Mouse (Mus musculus) CH12.LX (cell line): Measurements from ENCODE around the gene Zkscan1. TPM values are rescaled to one million over a fixed set of nuclear protein-coding genes. Genes with fewer than 3 reads are reported as not detected.

Experiments used
- DNase-seq: peaks from one replicate; pipeline ENCODE4 v3.0.0-alpha.2; 2013; ENCODE audit errors: extremely low read depth
- H3K27ac ChIP-seq: 2 replicates; pipeline ENCODE4 v1.5.1; 2012; ENCODE audit warnings: low read depth, mild to moderate bottlenecking, control low read depth, moderate library complexity; ENCODE audit not compliant: insufficient read depth
- H3K27me3 ChIP-seq: replicated peaks from 2 replicates; pipeline ENCODE3; 2012; ENCODE audit warnings: inconsistent platforms
- H3K36me3 ChIP-seq, 2 experiments: replicated peaks in 1 of 2; 2 replicates each; pipeline versions ENCODE3 to v1.6.1; 2012; ENCODE audit warnings: inconsistent platforms in 1 of 2, low read length in 1 of 2, mild to moderate bottlenecking in 1 of 2, mixed read lengths in 1 of 2, moderate library complexity in 1 of 2; ENCODE audit not compliant: control insufficient read depth in 1 of 2, insufficient read depth in 1 of 2
- H3K4me1 ChIP-seq, 2 experiments: 2 replicates each; pipeline ENCODE4 v1.6.1; 2012; ENCODE audit warnings: inconsistent platforms in 1 of 2, moderate library complexity in 1 of 2; ENCODE audit not compliant: insufficient read depth in 2 of 2, control insufficient read depth in 1 of 2
- H3K4me2 ChIP-seq: 2 replicates; pipeline ENCODE4 v1.6.1; 2012; ENCODE audit warnings: low read depth, mild to moderate bottlenecking, control low read depth; ENCODE audit not compliant: poor library complexity, insufficient read depth, severe bottlenecking
- H3K4me3 ChIP-seq, 3 experiments: fragments of 150-350 bp in 1 of 3; sonication (generic) in 1 of 3; replicated peaks in 1 of 3; 2 replicates each; pipeline versions ENCODE3 to v1.5.1; 2011 to 2012; ENCODE audit warnings: low read depth in 2 of 3, low read length in 2 of 3, mild to moderate bottlenecking in 2 of 3, moderate library complexity in 2 of 3, control low read depth in 1 of 3, improper control_type of control experiment in 1 of 3, inconsistent platforms in 1 of 3, mixed read lengths in 1 of 3; ENCODE audit not compliant: poor library complexity in 1 of 3
- H3K79me2 ChIP-seq: replicated peaks from 2 replicates; pipeline ENCODE4 v1.6.1; 2012; ENCODE audit warnings: mild to moderate bottlenecking, moderate library complexity; ENCODE audit not compliant: control insufficient read depth, poor library complexity, insufficient read depth, severe bottlenecking; ENCODE audit errors: extremely low read depth
- H3K9ac ChIP-seq: 2 replicates; pipeline ENCODE4 v1.6.1; 2012; ENCODE audit warnings: low read depth, mild to moderate bottlenecking, control low read depth, moderate library complexity; ENCODE audit not compliant: insufficient read depth
- H3K9me3 ChIP-seq: replicated peaks from 2 replicates; pipeline ENCODE3; 2012; ENCODE audit warnings: low read length, inconsistent platforms, mixed read lengths
- BHLHE40 ChIP-seq: IDR thresholded peaks from 2 replicates; pipeline ENCODE4 v1.6.1; 2011; ENCODE audit warnings: mild to moderate bottlenecking, low read depth, low read length, improper control_type of control experiment
- CHD2 ChIP-seq: IDR thresholded peaks from 2 replicates; pipeline ENCODE4 v1.6.1; 2011; ENCODE audit warnings: low read length, improper control_type of control experiment
- CTCF ChIP-seq, 2 experiments: IDR thresholded peaks in 1 of 2; conservative IDR thresholded peaks in 1 of 2; 2 replicates each; pipeline ENCODE4 v1.5.1; 2011 to 2012; ENCODE audit warnings: low read depth in 2 of 2, low read length in 2 of 2, improper control_type of control experiment in 1 of 2, inconsistent platforms in 1 of 2, mild to moderate bottlenecking in 1 of 2, moderate library complexity in 1 of 2
- E2F4 ChIP-seq: IDR thresholded peaks from 2 replicates; pipeline ENCODE4 v1.6.1; 2011; ENCODE audit warnings: low read depth, low read length, improper control_type of control experiment; ENCODE audit not compliant: insufficient replicate concordance
- GABPA ChIP-seq: IDR thresholded peaks from 2 replicates; pipeline ENCODE4 v1.6.1; 2012; ENCODE audit warnings: low read depth, low read length, improper control_type of control experiment, inconsistent platforms; ENCODE audit not compliant: insufficient replicate concordance
- HCFC1 ChIP-seq: IDR thresholded peaks from 2 replicates; pipeline ENCODE4 v1.6.1; 2012; ENCODE audit warnings: low read depth, mild to moderate bottlenecking, inconsistent platforms, low read length, improper control_type of control experiment
- IRF4 ChIP-seq: IDR thresholded peaks from 2 replicates; pipeline ENCODE4 v1.6.1; 2014; ENCODE audit warnings: low read depth, mild to moderate bottlenecking, inconsistent platforms, low read length, improper control_type of control experiment
- KAT2A ChIP-seq: IDR thresholded peaks from 2 replicates; pipeline ENCODE4 v1.6.1; 2012; ENCODE audit warnings: low read length, improper control_type of control experiment, inconsistent platforms; ENCODE audit not compliant: insufficient replicate concordance
- MAX ChIP-seq: IDR thresholded peaks from 2 replicates; pipeline ENCODE4 v1.6.1; 2011; ENCODE audit warnings: low read length, improper control_type of control experiment
- MAZ ChIP-seq: IDR thresholded peaks from 2 replicates; pipeline ENCODE4 v1.6.1; 2012; ENCODE audit warnings: low read depth, mild to moderate bottlenecking, inconsistent platforms, low read length, improper control_type of control experiment, moderate library complexity
- MYC ChIP-seq: IDR thresholded peaks from 2 replicates; pipeline ENCODE4 v1.6.1; 2011; ENCODE audit warnings: low read depth, mild to moderate bottlenecking, improper control_type of control experiment, low read length
- POLR2AphosphoS2 ChIP-seq: IDR thresholded peaks from 2 replicates; pipeline ENCODE4 v1.6.1; 2011; ENCODE audit warnings: low read depth, low read length, improper control_type of control experiment
- RAD21 ChIP-seq: IDR thresholded peaks from 2 replicates; pipeline ENCODE4 v1.6.1; 2011; ENCODE audit warnings: low read depth, mild to moderate bottlenecking, low read length, improper control_type of control experiment, moderate library complexity
- SIN3A ChIP-seq: IDR thresholded peaks from 2 replicates; pipeline ENCODE4 v1.6.1; 2012; ENCODE audit warnings: low read length, improper control_type of control experiment, inconsistent platforms
- TBP ChIP-seq: conservative IDR thresholded peaks from 2 replicates; pipeline ENCODE4 v1.6.1; 2011; ENCODE audit warnings: low read depth, low read length, improper control_type of control experiment
- UBTF ChIP-seq: IDR thresholded peaks from 2 replicates; pipeline ENCODE4 v1.6.1; 2012; ENCODE audit warnings: low read depth, mild to moderate bottlenecking, inconsistent platforms, low read length, improper control_type of control experiment, moderate library complexity
- ZKSCAN1 ChIP-seq: IDR thresholded peaks from 2 replicates; pipeline ENCODE4 v1.6.1; 2012; ENCODE audit warnings: low read depth, inconsistent platforms, low read length, improper control_type of control experiment, borderline replicate concordance
- dilution Hi-C: fragments of 300-500 bp; cut with MboI; formaldehyde crosslinking; loops from 2 replicates; pipeline ENCODE4 v1.14.3; 2020; ENCODE audit warnings: low sequenced_read_pairs; ENCODE audit not compliant: extremely low pct_unique_long_range_greater_than_20kb, extremely low pct_ligation_motif_present
- in situ Hi-C: fragments of 300-500 bp; cut with MboI; formaldehyde crosslinking; loops from 3 replicates; pipeline ENCODE4 v1.14.3; 2019; ENCODE audit warnings: low sequenced_read_pairs, low pct_ligation_motif_present, low pct_unique_long_range_greater_than_20kb, mixed read lengths
- polyA plus RNA-seq: library from polyadenylated mRNA; unstranded; fragments of >175 nt; gene quantifications from 2 replicates; pipeline ENCODE4 v1.2.1, GENCODE M21; 2012; ENCODE audit warnings: low read depth; ENCODE audit not compliant: insufficient read length
- total RNA-seq, 2 experiments: library from RNA; depleted of rRNA; stranded (reverse); fragments of 300-350 nt in 1 of 2; fragments of >200 nt in 1 of 2; gene quantifications; 2 replicates each; pipeline ENCODE4 v1.2.3; 2012 to 2014

Gene Zkscan1
- total and polyA plus RNA-seq, 3 experiments: 9.2 to 10.7 (median 9.5) TPM

GRCm38 (mm10) chr5:138117199-138118015 lies 32.5 kb downstream of the Zkscan1 start:
- Histone ChIP-seq H3K79me2 (peaks cover 6% of the 10 kb centered on the region), H3K9me3 (no peaks in the 10 kb centered on the region), H3K27me3 (no peaks in the 10 kb centered on the region), H3K4me3 (peak overlapping the region; percentile 71 to 74 (median 71)), H3K9ac (peak overlapping the region; percentile 83), H3K27ac (peak overlapping the region; percentile 53), H3K4me2 (peak overlapping the region; percentile 81), H3K4me1 (peaks cover 7 to 17% of the 10 kb centered on the region in 2 experiments), H3K36me3 (peaks cover 7 to 9% of the 10 kb centered on the region in 2 experiments)
- in situ Hi-C loops (no loop called here), dilution Hi-C loops (no loop called here)
- DNase-seq: peak; percentile 27
- TF ChIP-seq E2F4 (no peak), UBTF (no peak), CTCF (conservative IDR thresholded peaks at IDR 0.05 in 1 of 2, IDR thresholded peaks at IDR 0.05 in 1 of 2; ENCODE audit: low read depth in 2 of 2, low read length in 2 of 2) (no peak), BHLHE40 (no peak), KAT2A (no peak), MYC (no peak), POLR2AphosphoS2 (no peak), IRF4 (no peak), CHD2 (no peak), GABPA (no peak), ZKSCAN1 (no peak), SIN3A (no peak), HCFC1 (no peak), RAD21 (no peak), MAX (no peak)

- in situ Hi-C loops (no loop called here), dilution Hi-C loops (no loop called here)
- H3K9me3 ChIP-seq: no peaks in the 10 kb centered on the region
- peak overlapping the region; percentile 83; the same call in 1 of the 2 replicates for H3K9ac ChIP-seq
- no peak for DNase-seq
- peak overlapping the region; percentile 81 for H3K4me2 ChIP-seq
- H3K27ac ChIP-seq: no peak overlapping the region
- no peaks in the 10 kb centered on the region for H3K27me3 ChIP-seq
- H3K36me3 ChIP-seq: peaks cover 11% of the 10 kb centered on the region in 2 experiments
- peaks cover 7 to 17% of the 10 kb centered on the region in 2 experiments for H3K4me1 ChIP-seq
- TF ChIP-seq MAZ: no peak
- 0 out of 2 replicates have a peak, but pooled peaks have one; percentile 45 for TF ChIP-seq TBP
- TF ChIP-seq CTCF (conservative IDR thresholded peaks at IDR 0.05 in 1 of 2, IDR thresholded peaks at IDR 0.05 in 1 of 2; ENCODE audit: low read depth in 2 of 2, low read length in 2 of 2): peak; percentile 10 to 45; a peak in 2 of 4 replicates
- TF ChIP-seq, all 38 proteins: peak for 2
- Histone ChIP-seq H3K79me2 (peaks cover 6% of the 10 kb centered on the region; the same call in 1 of the 2 replicates), H3K4me3 (peak overlapping the region; percentile 71 to 74 (median 71))
These were observed 33.2 kb downstream of the Zkscan1 start for GRCm38 (mm10) chr5:138118041-138118440.
